ENCODE assay signal across 8 mouse cellular contexts in the genomic region with DNA sequence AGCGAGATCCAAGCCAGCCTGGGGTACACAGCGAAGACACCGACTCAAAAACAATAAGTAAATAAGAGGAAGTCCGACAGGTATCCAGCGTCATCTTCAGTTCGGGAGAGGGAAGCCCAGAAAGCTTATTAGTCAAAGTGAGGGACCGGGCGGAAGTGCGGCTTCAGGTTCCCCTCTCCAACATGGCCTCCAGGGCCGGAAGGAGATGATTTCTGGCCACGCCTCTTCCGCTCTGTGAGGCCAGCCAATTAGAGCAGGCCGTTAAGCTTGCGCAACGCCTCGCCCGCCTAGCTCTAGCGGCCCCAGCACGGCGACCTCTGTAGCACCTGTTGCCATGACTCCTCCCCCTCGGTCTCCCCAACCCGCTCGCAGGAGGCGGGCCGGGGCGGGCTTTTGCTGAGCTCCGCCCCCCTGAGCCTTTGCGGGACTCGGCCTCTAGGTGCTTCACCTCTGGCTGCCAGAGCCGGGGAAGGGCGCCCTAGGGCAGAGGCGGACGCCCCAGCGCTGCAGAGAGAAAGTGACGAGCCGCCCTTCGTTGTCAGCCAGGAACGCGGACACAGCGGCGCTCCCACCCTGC. TPM values are rescaled to one million over a fixed set of nuclear protein-coding genes. Genes with fewer than 3 reads are reported as not detected.
DNase-seq lines count a peak whose midpoint lies in the region; ATAC-seq and TF ChIP-seq lines count a peak whose summit lies in the region.

No protein-coding gene starts in this region.

- H3K4me3 ChIP-seq in bone marrow, adult 2 months (replicated peaks; ENCODE audit: control insufficient read depth, low read depth, low read length), result peak overlapping the region; percentile 91
- H3K4me3 ChIP-seq in embryonic facial prominence, embryonic 15.5 days (replicated peaks), result peak overlapping the region; percentile 81
- peak overlapping the region; percentile 80 for H3K4me3 ChIP-seq in limb, embryonic 14.5 days (replicated peaks; ENCODE audit: low read length)
- H3K4me3 ChIP-seq in midbrain, postnatal 0 days (ENCODE audit: low read depth, low read length), result peak overlapping the region; percentile 96

- ATAC-seq in embryonic facial prominence, embryonic 15.5 days (ENCODE audit: insufficient number of reproducible peaks, low FRiP score, low TSS enrichment, low read depth), result peak; percentile 97
- ATAC-seq in limb, embryonic 14.5 days (ENCODE audit: low FRiP score, low read depth), result peak; percentile 97
- peak; percentile 98 for ATAC-seq in midbrain, postnatal 0 days (ENCODE audit: low FRiP score)

- no peaks in the 10 kb centered on the region for H3K9me3 ChIP-seq in embryonic facial prominence, embryonic 15.5 days (replicated peaks)
- no peaks in the 10 kb centered on the region for H3K9me3 ChIP-seq in limb, embryonic 14.5 days (ENCODE audit: control insufficient read depth, low read length)
- H3K9me3 ChIP-seq in midbrain, postnatal 0 days (ENCODE audit: low read length), result no peaks in the 10 kb centered on the region

- H3K27ac ChIP-seq in bone marrow, adult 2 months (ENCODE audit: control insufficient read depth, insufficient read depth, low read depth, low read length, poor library complexity), result peak overlapping the region; percentile 95
- peak overlapping the region; percentile 97 for H3K27ac ChIP-seq in embryonic facial prominence, embryonic 15.5 days (replicated peaks)
- peak overlapping the region; percentile 91 for H3K27ac ChIP-seq in limb, embryonic 14.5 days (replicated peaks; ENCODE audit: low read depth, low read length)
- peak overlapping the region; percentile 89 for H3K27ac ChIP-seq in midbrain, postnatal 0 days (ENCODE audit: low read depth, low read length)

- peak; percentile 99 for TF ChIP-seq POLR2A in bone marrow, adult 2 months (IDR thresholded peaks at IDR 0.05; ENCODE audit: borderline replicate concordance, control insufficient read depth, low read depth, low read length)
- TF ChIP-seq POLR2A in limb, embryonic 14.5 days (IDR thresholded peaks at IDR 0.05; ENCODE audit: borderline replicate concordance, extremely low read depth, insufficient read depth, insufficient read length), result peak; percentile 83; the same call in 1 of the 2 replicates

- no peaks in the 10 kb centered on the region for H3K27me3 ChIP-seq in embryonic facial prominence, embryonic 15.5 days
- no peaks in the 10 kb centered on the region for H3K27me3 ChIP-seq in limb, embryonic 14.5 days (ENCODE audit: control insufficient read depth, insufficient read depth, low read length)
- no peaks in the 10 kb centered on the region for H3K27me3 ChIP-seq in midbrain, postnatal 0 days (ENCODE audit: insufficient read depth, low read length)

- H3K4me2 ChIP-seq in embryonic facial prominence, embryonic 15.5 days (replicated peaks), result peak overlapping the region; percentile 77
- peak overlapping the region; percentile 89 for H3K4me2 ChIP-seq in limb, embryonic 14.5 days (replicated peaks; ENCODE audit: low read depth, low read length, severe bottlenecking)
- H3K4me2 ChIP-seq in midbrain, postnatal 0 days (ENCODE audit: low read depth, low read length, poor library complexity, severe bottlenecking), result peak overlapping the region; percentile 73

- TF ChIP-seq CTCF in bone marrow, adult 2 months (IDR thresholded peaks at IDR 0.05; ENCODE audit: control insufficient read depth, insufficient read depth, low read length), result peak; percentile 34; the same call in 1 of the 2 replicates
- TF ChIP-seq CTCF in midbrain, postnatal 0 days (IDR thresholded peaks at IDR 0.05), result peak; percentile 56

- WGBS in bone marrow, adult 2 months, result 1% methylated on average over 41 of the region's 41 CpGs
- WGBS in embryonic facial prominence, embryonic 15.5 days, result under 1% methylated on average over 41 of the region's 41 CpGs
- under 1% methylated on average over 37 of the region's 41 CpGs for WGBS in limb, embryonic 14.5 days
- WGBS in midbrain, postnatal 0 days, result under 1% methylated on average over 40 of the region's 41 CpGs

- no peaks in the 10 kb centered on the region; the same call in 1 of the 2 replicates for H3K4me1 ChIP-seq in bone marrow, adult 2 months (ENCODE audit: control insufficient read depth, insufficient read depth, low read length)
- H3K4me1 ChIP-seq in embryonic facial prominence, embryonic 15.5 days, result peaks cover 5% of the 10 kb centered on the region; the same call in 1 of the 2 replicates
- H3K4me1 ChIP-seq in limb, embryonic 14.5 days (ENCODE audit: control insufficient read depth, insufficient read depth, low read length), result peaks cover 10% of the 10 kb centered on the region; the same call in 1 of the 2 replicates
- H3K4me1 ChIP-seq in midbrain, postnatal 0 days (ENCODE audit: insufficient read depth, low read length), result 0 out of 2 replicates have a peak, but pooled peaks cover 8% of the 10 kb centered on the region

- DNase-seq in 416B (ENCODE audit: low read depth), result peak; percentile 100
- DNase-seq in heart, adult 8-10 months (ENCODE audit: low spot score), result peak; percentile 98
- peak; percentile 100 for DNase-seq in kidney, adult 9 months
- DNase-seq in limb, embryonic 14.5 days (ENCODE audit: low spot score), result peak; percentile 100
- DNase-seq in midbrain, postnatal 0 days (ENCODE audit: low spot score), result peak; percentile 100
- peak; percentile 99 for DNase-seq in spleen, postnatal 14 days (ENCODE audit: low spot score in 2 of 2)

- H3K36me3 ChIP-seq in embryonic facial prominence, embryonic 15.5 days, result no peaks in the 10 kb centered on the region
- no peaks in the 10 kb centered on the region for H3K36me3 ChIP-seq in limb, embryonic 14.5 days (ENCODE audit: control insufficient read depth, insufficient read depth, low read length)
- H3K36me3 ChIP-seq in midbrain, postnatal 0 days (ENCODE audit: insufficient read depth, low read length), result no peaks in the 10 kb centered on the region

- H3K9ac ChIP-seq in embryonic facial prominence, embryonic 15.5 days, result peak overlapping the region; percentile 66
- H3K9ac ChIP-seq in limb, embryonic 14.5 days (ENCODE audit: low read depth, low read length, severe bottlenecking), result peak overlapping the region; percentile 80
- H3K9ac ChIP-seq in midbrain, postnatal 0 days (replicated peaks; ENCODE audit: low read length, poor library complexity, severe bottlenecking), result peak overlapping the region; percentile 91

RNA-seq across cellular contexts. Expression of a gene that starts 0.5 kb away (rescaled TPM):
- polyA plus RNA-seq in bone marrow, adult 2 months (2011; ENCODE audit: insufficient read depth, insufficient read length, low replicate concordance, missing spikeins), result 37.1 and 45.4 TPM in 2 replicates
- polyA plus RNA-seq in embryonic facial prominence, embryonic 15.5 days (2015; fragmentation: Nextera tagmentation; extraction: Ambion mirVana), result 146 and 151 TPM in 2 replicates
- total RNA-seq in heart, adult 8-10 months (2022), result 100 to 1,000 TPM; 565 to 633 (median 602) TPM
- 58.3 and 60.2 TPM in 2 replicates for polyA plus RNA-seq in limb, embryonic 14.5 days (2012; rRNA removed)
- polyA plus RNA-seq in limb, embryonic 14.5 days (2014; fragmentation: Nextera tagmentation; extraction: Ambion mirVana), result 164 and 169 TPM in 2 replicates
- 110 and 130 TPM in 2 replicates for total RNA-seq in midbrain, postnatal 0 days (2014; rRNA removed)
- 267 and 274 TPM in 2 replicates for polyA plus RNA-seq in midbrain, postnatal 0 days (2015; fragmentation: Nextera tagmentation; extraction: Ambion mirVana)

RNA-seq across cellular contexts. Expression of a gene that starts 0.6 kb away (rescaled TPM):
- 39.2 and 45.6 TPM in 2 replicates for polyA plus RNA-seq in bone marrow, adult 2 months (2011; ENCODE audit: insufficient read depth, insufficient read length, low replicate concordance, missing spikeins)
- 17.8 and 19.8 TPM in 2 replicates for polyA plus RNA-seq in embryonic facial prominence, embryonic 15.5 days (2015; fragmentation: Nextera tagmentation; extraction: Ambion mirVana)
- 100 to 1,000 TPM; 103 to 113 (median 109) TPM for total RNA-seq in heart, adult 8-10 months (2022)
- 38.4 and 42.9 TPM in 2 replicates for polyA plus RNA-seq in limb, embryonic 14.5 days (2012; rRNA removed)
- polyA plus RNA-seq in limb, embryonic 14.5 days (2014; fragmentation: Nextera tagmentation; extraction: Ambion mirVana), result 20.7 and 20.9 TPM in 2 replicates
- 38.4 and 44.8 TPM in 2 replicates for total RNA-seq in midbrain, postnatal 0 days (2014; rRNA removed)
- 18.7 and 19.9 TPM in 2 replicates for polyA plus RNA-seq in midbrain, postnatal 0 days (2015; fragmentation: Nextera tagmentation; extraction: Ambion mirVana)

RNA-seq across cellular contexts. Expression of a gene that starts 24.1 kb away (rescaled TPM):
- not detected in 2 replicates for polyA plus RNA-seq in bone marrow, adult 2 months (2011; ENCODE audit: insufficient read depth, insufficient read length, low replicate concordance, missing spikeins)
- polyA plus RNA-seq in embryonic facial prominence, embryonic 15.5 days (2015; fragmentation: Nextera tagmentation; extraction: Ambion mirVana), result not detected in 2 replicates
- not detected for total RNA-seq in heart, adult 8-10 months (2022)
- 0.08 TPM in 1 of 2 replicates, not detected in the other for polyA plus RNA-seq in limb, embryonic 14.5 days (2012; rRNA removed)
- polyA plus RNA-seq in limb, embryonic 14.5 days (2014; fragmentation: Nextera tagmentation; extraction: Ambion mirVana), result not detected in 2 replicates
- not detected in 2 replicates for total RNA-seq in midbrain, postnatal 0 days (2014; rRNA removed)
- 0.27 and 0.64 TPM in 2 replicates for polyA plus RNA-seq in midbrain, postnatal 0 days (2015; fragmentation: Nextera tagmentation; extraction: Ambion mirVana)

Comparison
In these comparisons a context has a peak if more than half of its experiments do, and no peak if none do; other contexts are left out.
1. Peak in every context shown above with its lines: DNase-seq, ATAC-seq, H3K4me3 ChIP-seq and H3K27ac ChIP-seq.